Mouse (Mus musculus) MEL (cell line): ENCODE data around the gene Gm614. TPM values are rescaled to one million over a fixed set of nuclear protein-coding genes. Genes with fewer than 3 reads are reported as not detected.

Experiments used
- DNase-seq: peaks from one replicate; pipeline ENCODE4 v3.0.0; 2011; ENCODE audit warnings: low read depth, low spot score
- H3K27ac ChIP-seq: 2 replicates; pipeline ENCODE4 v1.5.1; 2012; ENCODE audit warnings: low read depth, mild to moderate bottlenecking, control low read depth, low read length, moderate library complexity; ENCODE audit not compliant: control insufficient read depth
- H3K27me3 ChIP-seq, 2 experiments: fragments of 150-350 bp in 1 of 2; sonication (generic) in 1 of 2; 2 replicates each; pipeline ENCODE4 v1.6.1; 2012; ENCODE audit warnings: low read length in 2 of 2, mild to moderate bottlenecking in 2 of 2, improper control_type of control experiment in 1 of 2, moderate library complexity in 1 of 2; ENCODE audit not compliant: insufficient read depth in 2 of 2, control insufficient read depth in 1 of 2
- H3K36me3 ChIP-seq, 2 experiments: 2 replicates each; pipeline ENCODE4 v1.6.1; 2012 to 2014; ENCODE audit warnings: low read length in 2 of 2, improper control_type of control experiment in 1 of 2, inconsistent platforms in 1 of 2, mild to moderate bottlenecking in 1 of 2; ENCODE audit not compliant: insufficient read depth in 2 of 2, control insufficient read depth in 1 of 2
- H3K4me1 ChIP-seq, 2 experiments: fragments of 150-350 bp in 1 of 2; sonication (generic) in 1 of 2; 2 replicates each; pipeline ENCODE4 v1.6.1; 2012; ENCODE audit warnings: low read length in 2 of 2, improper control_type of control experiment in 1 of 2, mild to moderate bottlenecking in 1 of 2; ENCODE audit not compliant: insufficient read depth in 2 of 2, control insufficient read depth in 1 of 2
- H3K4me3 ChIP-seq, 2 experiments: fragments of 150-350 bp in 1 of 2; sonication (generic) in 1 of 2; 2 replicates each; pipeline ENCODE4 v1.5.1; 2012; ENCODE audit warnings: low read depth in 2 of 2, low read length in 2 of 2, mild to moderate bottlenecking in 2 of 2, moderate library complexity in 2 of 2, control low read depth in 1 of 2, improper control_type of control experiment in 1 of 2; ENCODE audit not compliant: control insufficient read depth in 1 of 2, insufficient read depth in 1 of 2
- H3K79me2 ChIP-seq: 2 replicates; pipeline ENCODE4 v1.6.1; 2012; ENCODE audit warnings: mild to moderate bottlenecking, low read length, moderate library complexity; ENCODE audit not compliant: control insufficient read depth, poor library complexity, insufficient read depth
- H3K9ac ChIP-seq: 2 replicates; pipeline ENCODE4 v1.6.1; 2012; ENCODE audit warnings: low read depth, mild to moderate bottlenecking, control low read depth, low read length, moderate library complexity; ENCODE audit not compliant: control insufficient read depth, poor library complexity, severe bottlenecking
- H3K9me3 ChIP-seq: fragments of 150-350 bp; sonication (generic); replicated peaks from 2 replicates; pipeline ENCODE4 v1.6.1; 2012; ENCODE audit warnings: mild to moderate bottlenecking, low read length, improper control_type of control experiment, moderate library complexity; ENCODE audit not compliant: insufficient read depth
- BHLHE40 ChIP-seq: IDR thresholded peaks from 2 replicates; pipeline ENCODE4 v1.6.1; 2012; ENCODE audit warnings: low read depth, mild to moderate bottlenecking, inconsistent platforms, low read length, improper control_type of control experiment, borderline replicate concordance
- ELF1 ChIP-seq: IDR thresholded peaks from 2 replicates; pipeline ENCODE4 v1.6.1; 2014; ENCODE audit warnings: low read depth, mild to moderate bottlenecking, inconsistent platforms, low read length, improper control_type of control experiment, moderate library complexity
- GATA1 ChIP-seq: IDR thresholded peaks from 2 replicates; pipeline ENCODE4 v1.6.1; 2011; ENCODE audit warnings: low read depth, low read length, improper control_type of control experiment
- MAX ChIP-seq: IDR thresholded peaks from 2 replicates; pipeline ENCODE4 v1.6.1; 2011; ENCODE audit warnings: low read length, improper control_type of control experiment
- MEF2A ChIP-seq: IDR thresholded peaks from 2 replicates; pipeline ENCODE4 v1.6.1; 2014; ENCODE audit warnings: low read depth, mild to moderate bottlenecking, inconsistent platforms, low read length, improper control_type of control experiment; ENCODE audit not compliant: poor library complexity, insufficient replicate concordance, severe bottlenecking; ENCODE audit errors: extremely low read depth
- MYC ChIP-seq: IDR thresholded peaks from 2 replicates; pipeline ENCODE4 v1.6.1; 2011; ENCODE audit warnings: low read depth, mild to moderate bottlenecking, low read length, improper control_type of control experiment, moderate library complexity
- NELFE ChIP-seq: IDR thresholded peaks from 2 replicates; pipeline ENCODE4 v1.6.1; 2011; ENCODE audit warnings: low read depth, low read length, improper control_type of control experiment
- POLR2A ChIP-seq, 2 experiments: IDR thresholded peaks; 2 replicates each; pipeline ENCODE4 v1.6.1; 2011 to 2012; ENCODE audit warnings: low read length in 2 of 2, mild to moderate bottlenecking in 2 of 2, control low read depth in 1 of 2, improper control_type of control experiment in 1 of 2, low read depth in 1 of 2, moderate library complexity in 1 of 2; ENCODE audit not compliant: control insufficient read depth in 1 of 2, insufficient read depth in 1 of 2, poor library complexity in 1 of 2
- POLR2AphosphoS5 ChIP-seq: IDR thresholded peaks from 2 replicates; pipeline ENCODE4 v1.6.1; 2012; ENCODE audit warnings: low read depth, borderline replicate concordance, mild to moderate bottlenecking, inconsistent platforms, low read length, moderate library complexity, mixed read lengths
- RCOR1 ChIP-seq: IDR thresholded peaks from 2 replicates; pipeline ENCODE4 v1.6.1; 2012; ENCODE audit warnings: low read depth, mild to moderate bottlenecking, inconsistent platforms, low read length, improper control_type of control experiment
- SMC3 ChIP-seq: IDR thresholded peaks from 2 replicates; pipeline ENCODE4 v1.6.1; 2011; ENCODE audit warnings: low read depth, low read length, improper control_type of control experiment
- USF1 ChIP-seq: IDR thresholded peaks from 2 replicates; pipeline ENCODE4 v1.6.1; 2014; ENCODE audit warnings: low read depth, mild to moderate bottlenecking, inconsistent platforms, low read length, improper control_type of control experiment, moderate library complexity
- USF2 ChIP-seq, 2 experiments: IDR thresholded peaks; 2 replicates each; pipeline ENCODE4 v1.6.1; 2011 to 2012; ENCODE audit warnings: improper control_type of control experiment in 2 of 2, low read length in 2 of 2, borderline replicate concordance in 1 of 2, inconsistent platforms in 1 of 2, low read depth in 1 of 2, mild to moderate bottlenecking in 1 of 2; ENCODE audit not compliant: insufficient read depth in 1 of 2
- ZC3H11A ChIP-seq: IDR thresholded peaks from 2 replicates; pipeline ENCODE4 v1.6.1; 2012; ENCODE audit warnings: low read depth, mild to moderate bottlenecking, inconsistent platforms, low read length, improper control_type of control experiment
- ZNF384 ChIP-seq: IDR thresholded peaks from 2 replicates; pipeline ENCODE4 v1.6.1; 2012; ENCODE audit warnings: low read depth, mild to moderate bottlenecking, inconsistent platforms, low read length, improper control_type of control experiment
- polyA plus RNA-seq, 2 experiments: library from polyadenylated mRNA; stranded (reverse) in 1 of 2; unstranded in 1 of 2; fragments of >175 nt in 1 of 2; fragments of >200 nt in 1 of 2; gene quantifications; 2 replicates each; pipeline versions ENCODE4 v1.2.1 to v1.2.4; 2012; ENCODE audit warnings: low replicate concordance in 2 of 2, low read depth in 1 of 2; ENCODE audit not compliant: insufficient read length in 2 of 2, insufficient read depth in 1 of 2, missing spikeins in 1 of 2
- total RNA-seq: library from RNA; depleted of rRNA; stranded (reverse); fragments of 300-350 nt; gene quantifications from 2 replicates; pipeline ENCODE4 v1.2.3, GENCODE M21; 2012

Gm614 gene
- total and polyA plus RNA-seq, 3 experiments: not detected

DNA sequence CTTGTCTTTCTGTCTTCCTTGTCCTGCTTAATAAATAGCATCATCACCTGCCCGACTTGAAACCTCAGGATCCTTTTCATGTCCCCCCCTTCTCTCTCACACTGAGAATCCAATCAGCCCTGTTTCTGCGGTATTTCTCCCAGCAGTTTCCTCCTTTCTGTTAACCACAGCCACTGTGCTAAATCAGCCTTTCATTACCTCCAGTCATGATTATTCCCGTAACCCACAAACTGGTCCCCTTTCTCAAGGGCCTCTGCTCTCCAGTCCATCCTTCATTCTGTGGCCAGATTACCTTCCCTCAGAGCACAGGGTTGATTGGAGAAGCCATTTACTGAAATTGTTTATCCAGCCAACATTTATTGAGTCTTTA lies 4.9 kb upstream of the Gm614 start, which contains the start of gene Gm20489:
Gene Gm20489, minus strand, starts transcription at position 269 of the 370 bp plus-strand sequence.
- H3K4me1 ChIP-seq: peaks cover 6 to 10% of the 10 kb centered on the region in 2 experiments; a peak in 3 of 4 replicates
- peak within 1 kb of the TSS; percentile 31 for H3K9ac ChIP-seq
- H3K4me3 ChIP-seq: peak within 1 kb of the TSS; percentile 22 to 33; a peak in 3 of 4 replicates
- H3K79me2 ChIP-seq: no peaks in the 10 kb centered on the region; the same call in 1 of the 2 replicates
- 0 out of 2 replicates have a peak within 1 kb of the TSS, but pooled peaks have one; percentile 4 for H3K27ac ChIP-seq
- H3K36me3 ChIP-seq: peaks cover 0 to 9% of the 10 kb centered on the region in 2 experiments; a peak in 2 of 4 replicates
- TF ChIP-seq POLR2AphosphoS5: no peak
- no peak for TF ChIP-seq MAX
- no peak for TF ChIP-seq ZNF384
- TF ChIP-seq SMC3: no peak
- TF ChIP-seq, all 39 proteins: peak for 0
- DNase-seq: no peak
- no peaks in the 10 kb centered on the region for H3K27me3 ChIP-seq
- H3K9me3 ChIP-seq: no peaks in the 10 kb centered on the region

DNA sequence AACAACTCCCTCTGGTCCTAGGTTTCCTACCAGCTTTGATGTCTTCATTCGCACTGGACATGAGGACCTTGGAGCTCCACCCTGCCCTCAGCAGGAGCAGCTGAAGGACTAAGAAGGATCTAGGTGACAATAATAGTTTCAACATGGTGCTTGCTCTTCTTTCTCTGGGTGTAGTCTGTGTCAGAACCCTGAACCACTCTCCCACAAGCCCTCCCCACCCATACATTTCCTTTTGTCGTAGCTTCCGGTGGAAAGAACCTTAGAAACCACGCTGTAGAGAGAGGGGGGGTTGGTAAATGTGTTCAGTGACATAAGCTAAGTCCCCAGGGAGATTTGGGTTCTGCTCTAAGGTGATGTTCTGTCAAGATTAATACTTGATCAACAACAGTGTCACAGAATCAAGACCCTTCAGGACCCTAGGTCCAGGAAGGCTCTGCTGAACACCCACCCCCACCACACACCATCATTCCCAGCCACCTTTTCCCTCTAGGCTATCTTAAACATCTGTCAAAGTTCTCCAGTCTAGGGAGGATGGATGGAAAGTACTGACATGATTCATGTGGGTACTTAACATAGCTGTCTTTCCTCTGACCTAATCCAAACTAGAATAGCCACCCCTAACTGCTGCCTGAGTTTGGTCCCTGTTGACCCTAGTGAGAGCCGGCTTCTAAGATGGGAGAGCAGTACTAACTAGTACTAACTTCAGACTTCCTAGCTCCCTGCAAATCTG lies 4.4 kb upstream of the Gm614 start, which contains the start of gene Il2rg:
Gene Il2rg, minus strand, starts transcription at position 231 of the 730 bp plus-strand sequence.
- Histone ChIP-seq H3K27ac (0 out of 2 replicates have a peak within 1 kb of the TSS, but pooled peaks have one; percentile 4), H3K27me3 (no peaks in the 10 kb centered on the region), H3K9me3 (no peaks in the 10 kb centered on the region), H3K4me1 (peaks cover 5 to 10% of the 10 kb centered on the region in 2 experiments; a peak in 3 of 4 replicates), H3K79me2 (no peaks in the 10 kb centered on the region)
- no peak for DNase-seq
- TF ChIP-seq GATA1 (no peak), MEF2A (no peak), USF2 (IDR thresholded peaks at IDR 0.05; ENCODE audit: borderline replicate concordance in 1 of 2, insufficient read depth in 1 of 2, low read depth in 1 of 2, low read length in 2 of 2) (no peak), RCOR1 (no peak), ZC3H11A (no peak), BHLHE40 (no peak), POLR2A (IDR thresholded peaks at IDR 0.05; ENCODE audit: control insufficient read depth in 1 of 2, insufficient read depth in 1 of 2, low read depth in 1 of 2, low read length in 2 of 2, poor library complexity in 1 of 2) (no peak), ELF1 (no peak), NELFE (no peak), USF1 (no peak), MYC (no peak)
- TF ChIP-seq, all 39 proteins: peak for 0
- H3K36me3 ChIP-seq: peaks cover 0 to 7% of the 10 kb centered on the region in 2 experiments; a peak in 2 of 4 replicates
- H3K4me3 ChIP-seq: peak within 1 kb of the TSS; percentile 22 to 33; a peak in 3 of 4 replicates
- peak within 1 kb of the TSS; percentile 31 for H3K9ac ChIP-seq
